Mouse (Mus musculus) kidney, embryonic 16.5 days (tissue): ENCODE data around the gene Amdhd1. TPM values are rescaled to one million over a fixed set of nuclear protein-coding genes. Genes with fewer than 3 reads are reported as not detected.
"Not testable (repeated sequence)": the region's sequence is repeated elsewhere in the genome, so short reads cannot be mapped to it uniquely, and the experiment has no call there.

ENCODE experiments used
- ATAC-seq: fragments of 200-750 bp; cut with Nextera tagmentation; 2 replicates; pipeline ENCODE4 v1.8.0; 2017; ENCODE audit warnings: moderate TSS enrichment; ENCODE audit not compliant: low FRiP score, low TSS enrichment
- H3K27ac ChIP-seq: fragments of 300-500 bp; sonication (generic); 2 replicates; pipeline ENCODE4 v1.5.1; 2014; ENCODE audit warnings: low read length
- H3K27me3 ChIP-seq: fragments of 300-500 bp; sonication (generic); 2 replicates; pipeline ENCODE4 v1.6.1; 2014; ENCODE audit warnings: low read length, control low read depth, mixed read lengths; ENCODE audit not compliant: insufficient read depth
- H3K36me3 ChIP-seq: fragments of 300-500 bp; sonication (generic); 2 replicates; pipeline ENCODE4 v1.6.1; 2014; ENCODE audit warnings: low read length, control low read depth, mixed read lengths; ENCODE audit not compliant: insufficient read depth
- H3K4me1 ChIP-seq: fragments of 300-500 bp; sonication (generic); 2 replicates; pipeline ENCODE4 v1.6.1; 2014; ENCODE audit warnings: low read length, control low read depth, mixed read lengths; ENCODE audit not compliant: insufficient read depth
- H3K4me2 ChIP-seq: fragments of 300-500 bp; sonication (generic); replicated peaks from 2 replicates; pipeline ENCODE4 v1.6.1; 2014; ENCODE audit warnings: low read depth, low read length
- H3K4me3 ChIP-seq: fragments of 300-500 bp; sonication (generic); 2 replicates; pipeline ENCODE4 v1.5.1; 2014; ENCODE audit warnings: mild to moderate bottlenecking, low read length
- H3K9ac ChIP-seq: fragments of 300-500 bp; sonication (generic); replicated peaks from 2 replicates; pipeline ENCODE4 v1.6.1; 2014; ENCODE audit warnings: low read length
- H3K9me3 ChIP-seq: fragments of 300-500 bp; sonication (generic); 2 replicates; pipeline ENCODE4 v1.6.1; 2016; ENCODE audit warnings: low read length, control low read depth
- WGBS: fragments of 180-500 bp; shearing (Covaris S2); extraction: QIAGEN DNeasy Blood & Tissue Kit; methylation state at CpG from one replicate; pipeline ENCODE4 v1.1.7; 2014; 5-methylcytosine and 5-hydroxymethylcytosine counted together
- polyA plus RNA-seq: library from polyadenylated mRNA; unstranded; fragments of >200 nt; fragmentation: Nextera tagmentation; extraction: Ambion mirVana; gene quantifications from 2 replicates; pipeline ENCODE4 v1.2.1, GENCODE M21; 2015

Amdhd1 gene
- polyA plus RNA-seq, 1 experiment from 2014 or later: 1.6 TPM

- Histone ChIP-seq H3K9me3 (no peaks in the 10 kb centered on the region), H3K36me3 (no peaks in the 10 kb centered on the region), H3K4me2 (no peak overlapping the region), H3K27ac (no peak overlapping the region), H3K4me3 (no peak overlapping the region), H3K4me1 (no peaks in the 10 kb centered on the region), H3K9ac (no peak overlapping the region), H3K27me3 (no peaks in the 10 kb centered on the region)
- 86% methylated on average over 10 of the region's 10 CpGs for WGBS
- no peak for ATAC-seq
Observed at GRCm38 (mm10) chr10:93567066-93567465, 27.2 kb upstream of the Amdhd1 start.

- H3K4me1 ChIP-seq: no peaks in the 10 kb centered on the region
- H3K27me3 ChIP-seq: no peaks in the 10 kb centered on the region
- 89% methylated on average over 14 of the region's 14 CpGs for WGBS
- no peaks in the 10 kb centered on the region for H3K36me3 ChIP-seq
- H3K27ac ChIP-seq: no peak overlapping the region
- H3K9me3 ChIP-seq: no peaks in the 10 kb centered on the region
- H3K4me3 ChIP-seq: no peak overlapping the region
- no peak overlapping the region for H3K4me2 ChIP-seq
- no peak overlapping the region for H3K9ac ChIP-seq
- no peak for ATAC-seq
Observed at GRCm38 (mm10) chr10:93564518-93565090, 24.8 kb upstream of the Amdhd1 start.

GRCm38 (mm10) chr10:93559786-93560185, 20.0 kb upstream of the Amdhd1 start:
- WGBS: 52% methylated on average over 9 of the region's 9 CpGs
- Histone ChIP-seq H3K27me3 (no peaks in the 10 kb centered on the region), H3K9ac (no peak overlapping the region)

GRCm38 (mm10) chr10:93557971-93558370, 18.1 kb upstream of the Amdhd1 start:
- not testable (repeated sequence) for H3K4me1 ChIP-seq, ATAC-seq, H3K9me3 ChIP-seq, H3K36me3 ChIP-seq, H3K9ac ChIP-seq, H3K4me2 ChIP-seq, H3K4me3 ChIP-seq, H3K27me3 ChIP-seq, H3K27ac ChIP-seq
- 68% methylated on average over 2 of the region's 2 CpGs for WGBS

More at GRCm38 (mm10) chr10:93559786-93560185, 20.0 kb upstream of the Amdhd1 start:
- H3K36me3 ChIP-seq: no peaks in the 10 kb centered on the region
- H3K4me3 ChIP-seq: no peak overlapping the region
- no peaks in the 10 kb centered on the region for H3K4me1 ChIP-seq
- ATAC-seq: peak; percentile 39; the same call in 1 of the 2 replicates
- H3K27ac ChIP-seq: no peak overlapping the region
- H3K9me3 ChIP-seq: no peaks in the 10 kb centered on the region
- no peak overlapping the region for H3K4me2 ChIP-seq

GRCm38 (mm10) chr10:93552596-93552995, 12.8 kb upstream of the Amdhd1 start:
- 78% methylated on average over 8 of the region's 8 CpGs for WGBS
- Histone ChIP-seq H3K9me3 (no peaks in the 10 kb centered on the region), H3K4me3 (no peak overlapping the region), H3K9ac (no peak overlapping the region), H3K27ac (no peak overlapping the region), H3K4me1 (no peaks in the 10 kb centered on the region), H3K4me2 (no peak overlapping the region), H3K27me3 (no peaks in the 10 kb centered on the region), H3K36me3 (no peaks in the 10 kb centered on the region)
- no peak for ATAC-seq

GRCm38 (mm10) chr10:93549821-93550220, 10.0 kb upstream of the Amdhd1 start:
- Histone ChIP-seq H3K4me3 (no peak overlapping the region), H3K36me3 (no peaks in the 10 kb centered on the region), H3K27ac (no peak overlapping the region), H3K27me3 (no peaks in the 10 kb centered on the region), H3K4me2 (no peak overlapping the region), H3K4me1 (no peaks in the 10 kb centered on the region), H3K9ac (no peak overlapping the region), H3K9me3 (no peaks in the 10 kb centered on the region)
- WGBS: 75% methylated on average over 10 of the region's 10 CpGs
- ATAC-seq: no peak

GRCm38 (mm10) chr10:93548991-93549390, 9.2 kb upstream of the Amdhd1 start:
- no peak overlapping the region for H3K4me2 ChIP-seq

GRCm38 (mm10) chr10:93547741-93548270, 8.0 kb upstream of the Amdhd1 start:
- Histone ChIP-seq H3K27me3 (no peaks in the 10 kb centered on the region), H3K9ac (no peak overlapping the region), H3K36me3 (no peaks in the 10 kb centered on the region), H3K4me3 (no peak overlapping the region), H3K27ac (no peak overlapping the region), H3K9me3 (no peaks in the 10 kb centered on the region), H3K4me1 (no peaks in the 10 kb centered on the region), H3K4me2 (no peak overlapping the region)
- 90% methylated on average over 4 of the region's 4 CpGs for WGBS
- ATAC-seq: 0 out of 2 replicates have a peak, but pooled peaks have one; percentile 27

More at GRCm38 (mm10) chr10:93548991-93549390, 9.2 kb upstream of the Amdhd1 start:
- H3K9me3 ChIP-seq: no peaks in the 10 kb centered on the region
- no peaks in the 10 kb centered on the region for H3K4me1 ChIP-seq
- H3K9ac ChIP-seq: no peak overlapping the region
- no peaks in the 10 kb centered on the region for H3K36me3 ChIP-seq
- H3K4me3 ChIP-seq: no peak overlapping the region
- WGBS: 13% methylated on average over 7 of the region's 7 CpGs
- 0 out of 2 replicates have a peak, but pooled peaks have one; percentile 54 for ATAC-seq
- no peak overlapping the region for H3K27ac ChIP-seq
- H3K27me3 ChIP-seq: no peaks in the 10 kb centered on the region

GRCm38 (mm10) chr10:93544172-93544571, 4.3 kb upstream of the Amdhd1 start:
- no peak overlapping the region for H3K27ac ChIP-seq
- 66% methylated on average over 5 of the region's 5 CpGs for WGBS
- H3K36me3 ChIP-seq: no peaks in the 10 kb centered on the region
- no peak overlapping the region for H3K4me2 ChIP-seq
- no peak for ATAC-seq
- no peak overlapping the region for H3K9ac ChIP-seq
- no peaks in the 10 kb centered on the region for H3K9me3 ChIP-seq
- peaks cover 13% of the 10 kb centered on the region for H3K4me1 ChIP-seq
- H3K4me3 ChIP-seq: no peak overlapping the region
- no peaks in the 10 kb centered on the region for H3K27me3 ChIP-seq

- no peaks in the 10 kb centered on the region for H3K9me3 ChIP-seq
- H3K4me1 ChIP-seq: peaks cover 17% of the 10 kb centered on the region
- H3K27me3 ChIP-seq: no peaks in the 10 kb centered on the region
- no peak overlapping the region for H3K4me3 ChIP-seq
- 56% methylated on average over 6 of the region's 6 CpGs for WGBS
- no peak overlapping the region for H3K4me2 ChIP-seq
- H3K9ac ChIP-seq: no peak overlapping the region
- no peaks in the 10 kb centered on the region for H3K36me3 ChIP-seq
- no peak overlapping the region for H3K27ac ChIP-seq
- no peak for ATAC-seq
Observed at GRCm38 (mm10) chr10:93543176-93543575, 3.3 kb upstream of the Amdhd1 start.
